ENCODE assay signal across 16 mouse cellular contexts in the genomic region with DNA sequence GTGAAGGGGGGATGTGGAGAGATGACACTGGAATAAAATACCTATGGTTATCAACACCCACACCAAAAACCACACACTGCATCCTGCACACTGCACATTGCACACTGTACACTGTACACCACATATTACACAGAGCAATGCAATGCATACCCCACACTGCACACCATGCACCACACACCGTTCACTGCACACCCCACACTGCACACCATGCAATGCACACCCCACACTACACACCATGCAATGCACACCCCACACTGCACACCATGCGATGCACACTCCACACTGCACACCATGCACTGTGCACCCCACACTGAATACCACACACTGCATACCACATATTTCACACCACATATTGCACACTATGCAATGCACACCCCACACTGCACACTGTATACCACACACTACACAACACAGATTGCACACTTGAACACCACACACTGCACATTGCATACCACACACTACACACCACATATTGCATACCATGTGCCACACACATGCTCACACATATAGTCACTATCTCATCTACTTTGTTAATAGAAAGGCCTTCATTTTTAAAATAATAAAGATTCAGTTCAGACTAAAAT.
A peak's percentile ranks its signal among the peaks of the same experiment; 100 is the strongest.
DNase-seq lines count a peak whose midpoint lies in the region; ATAC-seq and TF ChIP-seq lines count a peak whose summit lies in the region.
"Had no signal": no experiment of that assay in that cellular context is flagged by ENCODE, and none has a peak within 500 bp of the region (broad histone marks: within the 10 kb centered on the region; RNA-seq: fewer than 3 reads in every experiment).

No protein-coding gene starts in this region.

- H3K27ac ChIP-seq in forebrain, embryonic 16.5 days (ENCODE audit: low read length) = no peak overlapping the region
- no peak overlapping the region for H3K27ac ChIP-seq in forebrain, embryonic 12.5 days
- H3K27ac ChIP-seq in lung, embryonic 14.5 days (ENCODE audit: low read depth) = no peak overlapping the region
- no peak overlapping the region for H3K27ac ChIP-seq in lung, postnatal 0 days (ENCODE audit: low read length)
- 0 out of 2 replicates have a peak overlapping the region, but pooled peaks have one; percentile 22 for H3K27ac ChIP-seq in embryonic facial prominence, embryonic 15.5 days (replicated peaks)
- H3K27ac ChIP-seq in midbrain, embryonic 14.5 days (replicated peaks; ENCODE audit: low read depth, low read length) = no peak overlapping the region
- no peak overlapping the region for H3K27ac ChIP-seq in kidney, embryonic 14.5 days (ENCODE audit: low read depth, low read length)
- H3K27ac ChIP-seq: gastrocnemius, adult 2 months; heart, adult 2 months; limb, embryonic 15.5 days; neural tube, embryonic 13.5 days had no signal

- TF ChIP-seq CTCF in lung, embryonic 14.5 days (IDR thresholded peaks at IDR 0.05; ENCODE audit: low read depth) = no peak
- no peak for TF ChIP-seq CTCF in lung, postnatal 0 days (IDR thresholded peaks at IDR 0.05)

- H3K4me3 ChIP-seq in forebrain, embryonic 16.5 days (replicated peaks; ENCODE audit: low read length) = no peak overlapping the region
- no peak overlapping the region for H3K4me3 ChIP-seq in forebrain, embryonic 12.5 days (replicated peaks)
- H3K4me3 ChIP-seq in lung, embryonic 14.5 days (ENCODE audit: low read depth, low read length) = no peak overlapping the region
- no peak overlapping the region for H3K4me3 ChIP-seq in lung, postnatal 0 days (ENCODE audit: low read depth, low read length)
- H3K4me3 ChIP-seq in embryonic facial prominence, embryonic 15.5 days (replicated peaks) = no peak overlapping the region
- no peak overlapping the region for H3K4me3 ChIP-seq in midbrain, embryonic 14.5 days (replicated peaks; ENCODE audit: low read depth, low read length)
- H3K4me3 ChIP-seq in kidney, embryonic 14.5 days (ENCODE audit: low read length) = no peak overlapping the region
- H3K4me3 ChIP-seq: gastrocnemius, adult 2 months; heart, adult 2 months; limb, embryonic 15.5 days; neural tube, embryonic 13.5 days had no signal

- 98% methylated on average over 2 of the region's 2 CpGs for WGBS in forebrain, embryonic 16.5 days
- 94% methylated on average over 2 of the region's 2 CpGs for WGBS in forebrain, embryonic 12.5 days
- WGBS in lung, embryonic 14.5 days = 96% methylated on average over 2 of the region's 2 CpGs
- WGBS in lung, postnatal 0 days = 95% methylated on average over 2 of the region's 2 CpGs
- 95% methylated on average over 2 of the region's 2 CpGs for WGBS in embryonic facial prominence, embryonic 15.5 days
- 94% methylated on average over 2 of the region's 2 CpGs for WGBS in midbrain, embryonic 14.5 days
- 100% methylated on average over 2 of the region's 2 CpGs for WGBS in kidney, embryonic 14.5 days

- no peaks in the 10 kb centered on the region for H3K36me3 ChIP-seq in forebrain, embryonic 16.5 days (ENCODE audit: control insufficient read depth, insufficient read depth)
- H3K36me3 ChIP-seq in forebrain, embryonic 12.5 days (replicated peaks) = no peaks in the 10 kb centered on the region
- H3K36me3 ChIP-seq in lung, embryonic 14.5 days (ENCODE audit: insufficient read depth) = no peaks in the 10 kb centered on the region
- H3K36me3 ChIP-seq in lung, postnatal 0 days (ENCODE audit: insufficient read depth, low read length) = no peaks in the 10 kb centered on the region
- H3K36me3 ChIP-seq in embryonic facial prominence, embryonic 15.5 days = no peaks in the 10 kb centered on the region
- H3K36me3 ChIP-seq in midbrain, embryonic 14.5 days (ENCODE audit: control insufficient read depth, insufficient read depth, low read length) = no peaks in the 10 kb centered on the region
- H3K36me3 ChIP-seq in kidney, embryonic 14.5 days (ENCODE audit: control insufficient read depth, insufficient read depth, low read length) = no peaks in the 10 kb centered on the region
- H3K36me3 ChIP-seq: limb, embryonic 15.5 days; neural tube, embryonic 13.5 days had no signal

- H3K9me3 ChIP-seq in forebrain, embryonic 16.5 days (ENCODE audit: control insufficient read depth, low read length) = no peaks in the 10 kb centered on the region
- no peaks in the 10 kb centered on the region for H3K9me3 ChIP-seq in forebrain, embryonic 12.5 days
- no peaks in the 10 kb centered on the region for H3K9me3 ChIP-seq in lung, embryonic 14.5 days (ENCODE audit: low read depth, low read length)
- H3K9me3 ChIP-seq in lung, postnatal 0 days (ENCODE audit: low read length) = 0 out of 2 replicates have a peak, but pooled peaks cover 3% of the 10 kb centered on the region
- H3K9me3 ChIP-seq in embryonic facial prominence, embryonic 15.5 days (replicated peaks) = no peaks in the 10 kb centered on the region
- H3K9me3 ChIP-seq in midbrain, embryonic 14.5 days (ENCODE audit: control insufficient read depth, low read length) = no peaks in the 10 kb centered on the region
- H3K9me3 ChIP-seq in kidney, embryonic 14.5 days (ENCODE audit: control insufficient read depth, low read length) = no peaks in the 10 kb centered on the region
- H3K9me3 ChIP-seq: limb, embryonic 15.5 days; neural tube, embryonic 13.5 days had no signal

- no peak for DNase-seq in lung, embryonic 14.5 days
- no peak for DNase-seq in lung, postnatal 0 days (ENCODE audit: low spot score)
- DNase-seq in midbrain, embryonic 14.5 days = no peak
- DNase-seq in thymus, postnatal 0 days (ENCODE audit: low spot score) = no peak
- DNase-seq: cerebellum, postnatal 14 days; gastrocnemius, adult 2 months; heart, adult 2 months; lung, postnatal 14 days had no signal

- 0 out of 2 replicates have a peak, but pooled peaks have one; percentile 12 for ATAC-seq in forebrain, embryonic 16.5 days
- no peak for ATAC-seq in forebrain, embryonic 12.5 days (ENCODE audit: low FRiP score)
- ATAC-seq in lung, embryonic 14.5 days (ENCODE audit: insufficient read depth) = peak; percentile 41; the same call in 1 of the 2 replicates
- ATAC-seq in lung, postnatal 0 days = no peak
- ATAC-seq in embryonic facial prominence, embryonic 15.5 days (ENCODE audit: insufficient number of reproducible peaks, low FRiP score, low TSS enrichment, low read depth) = no peak
- ATAC-seq in midbrain, embryonic 14.5 days (ENCODE audit: low FRiP score, low TSS enrichment) = peak; percentile 17; the same call in 1 of the 2 replicates
- no peak for ATAC-seq in kidney, embryonic 14.5 days (ENCODE audit: low FRiP score, low TSS enrichment)
- ATAC-seq: forebrain, embryonic 14.5 days; inflammation-experienced regulatory T-cells, adult 6 months had no signal

- no peak for TF ChIP-seq EP300 in lung, postnatal 0 days (IDR thresholded peaks at IDR 0.05)

- H3K27me3 ChIP-seq in forebrain, embryonic 16.5 days (replicated peaks; ENCODE audit: control insufficient read depth, insufficient read depth, low read length) = no peaks in the 10 kb centered on the region
- no peaks in the 10 kb centered on the region for H3K27me3 ChIP-seq in forebrain, embryonic 12.5 days
- H3K27me3 ChIP-seq in lung, embryonic 14.5 days (ENCODE audit: insufficient read depth, low read length) = no peaks in the 10 kb centered on the region
- H3K27me3 ChIP-seq in lung, postnatal 0 days (replicated peaks; ENCODE audit: insufficient read depth, low read length) = no peaks in the 10 kb centered on the region
- H3K27me3 ChIP-seq in embryonic facial prominence, embryonic 15.5 days = no peaks in the 10 kb centered on the region
- H3K27me3 ChIP-seq in midbrain, embryonic 14.5 days (ENCODE audit: control insufficient read depth, insufficient read depth, low read length) = no peaks in the 10 kb centered on the region
- no peaks in the 10 kb centered on the region for H3K27me3 ChIP-seq in kidney, embryonic 14.5 days (ENCODE audit: control insufficient read depth, insufficient read depth, low read length)
- H3K27me3 ChIP-seq: limb, embryonic 15.5 days; neural tube, embryonic 13.5 days had no signal

- no peaks in the 10 kb centered on the region for H3K4me1 ChIP-seq in forebrain, embryonic 16.5 days (replicated peaks; ENCODE audit: control insufficient read depth, insufficient read depth, low read length)
- H3K4me1 ChIP-seq in forebrain, embryonic 12.5 days = no peaks in the 10 kb centered on the region
- H3K4me1 ChIP-seq in lung, embryonic 14.5 days (ENCODE audit: insufficient read depth) = 0 out of 2 replicates have a peak, but pooled peaks cover 7% of the 10 kb centered on the region
- H3K4me1 ChIP-seq in lung, postnatal 0 days (ENCODE audit: insufficient read depth, low read depth, low read length) = no peaks in the 10 kb centered on the region
- H3K4me1 ChIP-seq in embryonic facial prominence, embryonic 15.5 days = peaks cover 3% of the 10 kb centered on the region; the same call in 1 of the 2 replicates
- no peaks in the 10 kb centered on the region for H3K4me1 ChIP-seq in midbrain, embryonic 14.5 days (ENCODE audit: control insufficient read depth, insufficient read depth, low read length)
- H3K4me1 ChIP-seq in kidney, embryonic 14.5 days (ENCODE audit: control insufficient read depth, insufficient read depth, low read length) = no peaks in the 10 kb centered on the region
- H3K4me1 ChIP-seq: limb, embryonic 15.5 days; neural tube, embryonic 13.5 days had no signal

- no peak overlapping the region for H3K4me2 ChIP-seq in forebrain, embryonic 16.5 days (ENCODE audit: low read length)
- H3K4me2 ChIP-seq in forebrain, embryonic 12.5 days = no peak overlapping the region
- H3K4me2 ChIP-seq in lung, embryonic 14.5 days = no peak overlapping the region
- no peak overlapping the region for H3K4me2 ChIP-seq in lung, postnatal 0 days (replicated peaks; ENCODE audit: low read depth, low read length)
- H3K4me2 ChIP-seq in embryonic facial prominence, embryonic 15.5 days (replicated peaks) = no peak overlapping the region
- H3K4me2 ChIP-seq in midbrain, embryonic 14.5 days (ENCODE audit: low read length) = no peak overlapping the region
- H3K4me2 ChIP-seq in kidney, embryonic 14.5 days (replicated peaks; ENCODE audit: low read depth, low read length) = no peak overlapping the region
- H3K4me2 ChIP-seq: limb, embryonic 15.5 days; neural tube, embryonic 13.5 days had no signal

- no peak overlapping the region for H3K9ac ChIP-seq in forebrain, embryonic 16.5 days (replicated peaks; ENCODE audit: low read depth, low read length)
- H3K9ac ChIP-seq in forebrain, embryonic 12.5 days = no peak overlapping the region
- H3K9ac ChIP-seq in lung, embryonic 14.5 days = no peak overlapping the region
- H3K9ac ChIP-seq in lung, postnatal 0 days (replicated peaks; ENCODE audit: low read depth) = no peak overlapping the region
- no peak overlapping the region for H3K9ac ChIP-seq in embryonic facial prominence, embryonic 15.5 days
- H3K9ac ChIP-seq in midbrain, embryonic 14.5 days (replicated peaks; ENCODE audit: low read length) = no peak overlapping the region
- no peak overlapping the region for H3K9ac ChIP-seq in kidney, embryonic 14.5 days (ENCODE audit: low read depth, low read length)
- H3K9ac ChIP-seq: limb, embryonic 15.5 days; neural tube, embryonic 13.5 days had no signal

Comparison
In these comparisons a context has a peak if more than half of its experiments do, and no peak if none do; other contexts are left out.
1. ATAC-seq: peak in forebrain, embryonic 16.5 days (single experiment), lung, embryonic 14.5 days (single experiment) and midbrain, embryonic 14.5 days (single experiment); none in forebrain, embryonic 12.5 days (single experiment), lung, postnatal 0 days (single experiment), embryonic facial prominence, embryonic 15.5 days (single experiment) and kidney, embryonic 14.5 days (single experiment).